Mouse (Mus musculus) embryonic facial prominence, embryonic 11.5 days (tissue): Measurements from ENCODE around the gene Rpe65. TPM values are rescaled to one million over a fixed set of nuclear protein-coding genes. Genes with fewer than 3 reads are reported as not detected.

ENCODE experiments used
- ATAC-seq: fragments of 200-750 bp; cut with Nextera tagmentation; replicated peaks from 2 replicates; pipeline ENCODE4 v1.8.0; 2017; ENCODE audit warnings: low read depth; ENCODE audit not compliant: insufficient number of reproducible peaks, low FRiP score, low TSS enrichment
- DNase-seq: peaks from one replicate; pipeline ENCODE4 v3.0.0-alpha.2; 2015; ENCODE audit warnings: low spot score
- H3K27ac ChIP-seq: fragments of 300-500 bp; sonication (generic); replicated peaks from 2 replicates; pipeline ENCODE4 v1.5.1; 2014; ENCODE audit warnings: mild to moderate bottlenecking, low read depth, low read length, control low read depth
- H3K27me3 ChIP-seq: fragments of 300-500 bp; sonication (generic); 2 replicates; pipeline ENCODE4 v1.6.1; 2014; ENCODE audit warnings: mild to moderate bottlenecking, low read length, moderate library complexity, mixed read lengths; ENCODE audit not compliant: control insufficient read depth, insufficient read depth
- H3K36me3 ChIP-seq: fragments of 300-500 bp; sonication (generic); replicated peaks from 2 replicates; pipeline ENCODE4 v1.6.1; 2014; ENCODE audit warnings: low read depth, mild to moderate bottlenecking, low read length, moderate library complexity, mixed read lengths; ENCODE audit not compliant: control insufficient read depth, insufficient read depth
- H3K4me1 ChIP-seq: fragments of 300-500 bp; sonication (generic); 2 replicates; pipeline ENCODE4 v1.6.1; 2014; ENCODE audit warnings: low read length, mixed read lengths; ENCODE audit not compliant: control insufficient read depth, insufficient read depth
- H3K4me2 ChIP-seq: fragments of 300-500 bp; sonication (generic); 2 replicates; pipeline ENCODE4 v1.6.1; 2014; ENCODE audit warnings: low read depth, mild to moderate bottlenecking, control low read depth, low read length, moderate library complexity
- H3K4me3 ChIP-seq: fragments of 300-500 bp; sonication (generic); 2 replicates; pipeline ENCODE4 v1.5.1; 2014; ENCODE audit warnings: low read depth, low read length, control low read depth
- H3K9ac ChIP-seq: fragments of 300-500 bp; sonication (generic); replicated peaks from 2 replicates; pipeline ENCODE4 v1.6.1; 2014; ENCODE audit warnings: mild to moderate bottlenecking, control low read depth, low read length
- H3K9me3 ChIP-seq: fragments of 300-500 bp; sonication (generic); replicated peaks from 2 replicates; pipeline ENCODE4 v1.6.1; 2016; ENCODE audit warnings: mild to moderate bottlenecking, low read length, inconsistent platforms, mixed read lengths; ENCODE audit not compliant: control insufficient read depth
- WGBS: fragments of 180-500 bp; shearing (Covaris S2); extraction: QIAGEN DNeasy Blood & Tissue Kit; methylation state at CpG from one replicate; pipeline ENCODE4 v1.1.7; 2014; 5-methylcytosine and 5-hydroxymethylcytosine counted together
- polyA plus RNA-seq: library from polyadenylated mRNA; unstranded; fragments of >200 nt; fragmentation: Nextera tagmentation; extraction: Ambion mirVana; gene quantifications from 2 replicates; pipeline ENCODE4 v1.2.1, GENCODE M21; 2014

Rpe65 gene
- not detected in 2 replicates for polyA plus RNA-seq

- Histone ChIP-seq H3K4me1 (no peaks in the 10 kb centered on the region), H3K9me3 (no peaks in the 10 kb centered on the region), H3K27me3 (no peaks in the 10 kb centered on the region), H3K4me3 (no peak within 1 kb of the TSS), H3K36me3 (no peaks in the 10 kb centered on the region), H3K27ac (no peak within 1 kb of the TSS), H3K4me2 (no peak within 1 kb of the TSS), H3K9ac (no peak within 1 kb of the TSS)
- DNase-seq: no peak
- 71% methylated on average over 1 of the region's 1 CpGs for WGBS
- no peak for ATAC-seq
Observed at GRCm38 (mm10) chr3:159598875-159599274, at the start of gene Rpe65. TSS of gene Rpe65 (plus strand) at chr3:159599175.

DNA sequence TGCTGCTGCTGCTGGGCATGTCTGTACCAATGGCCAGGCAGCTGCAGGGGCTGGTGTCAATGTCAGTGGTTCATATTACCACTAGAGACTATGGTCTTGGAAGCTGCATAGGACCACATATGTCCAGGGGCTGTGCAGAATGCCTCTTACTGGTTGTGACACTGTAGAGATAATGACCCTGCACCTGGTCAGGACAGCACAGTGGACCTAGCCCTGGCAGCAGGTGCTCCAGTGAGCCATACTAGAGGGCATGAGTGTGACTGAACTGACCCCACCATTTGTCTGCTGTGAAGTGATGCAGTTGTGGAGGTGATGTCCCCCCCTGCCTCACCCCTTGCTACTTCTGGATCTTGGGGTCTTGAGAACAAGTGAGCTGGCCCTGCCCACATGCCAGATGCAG is 48.8 kb upstream of the Rpe65 start:
- H3K27me3 ChIP-seq: no peaks in the 10 kb centered on the region
- no peak overlapping the region for H3K4me3 ChIP-seq
- no peak overlapping the region for H3K4me2 ChIP-seq
- ATAC-seq: no peak
- H3K9me3 ChIP-seq: no peaks in the 10 kb centered on the region
- H3K9ac ChIP-seq: no peak overlapping the region
- no peaks in the 10 kb centered on the region for H3K4me1 ChIP-seq
- DNase-seq: no peak
- H3K36me3 ChIP-seq: no peaks in the 10 kb centered on the region
- no peak overlapping the region for H3K27ac ChIP-seq

DNA sequence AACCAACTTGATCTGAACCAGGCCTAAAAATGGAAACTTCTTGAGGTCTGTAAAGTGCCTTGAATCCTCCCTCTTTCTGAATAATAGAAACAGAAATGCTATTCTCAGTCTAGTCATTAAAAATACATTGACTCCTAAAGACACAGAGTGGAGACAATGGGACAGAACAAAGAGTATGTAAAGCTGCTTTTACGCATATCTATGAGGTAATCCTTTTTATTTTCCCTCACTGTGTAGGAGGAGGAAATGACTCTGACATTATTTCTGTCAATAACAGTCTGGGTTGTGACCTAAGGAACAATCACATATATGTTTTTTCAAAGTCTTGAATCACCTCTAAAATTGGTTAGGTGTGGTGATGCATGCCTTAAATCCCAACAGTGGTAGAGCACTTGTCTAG is 16.0 kb downstream of the Rpe65 start:
- ATAC-seq: no peak
- H3K4me2 ChIP-seq: no peak overlapping the region
- 94% methylated on average over 1 of the region's 1 CpGs for WGBS
- H3K9me3 ChIP-seq: no peaks in the 10 kb centered on the region
- no peaks in the 10 kb centered on the region for H3K4me1 ChIP-seq
- H3K4me3 ChIP-seq: no peak overlapping the region
- H3K27ac ChIP-seq: no peak overlapping the region
- no peaks in the 10 kb centered on the region for H3K27me3 ChIP-seq
- no peak overlapping the region for H3K9ac ChIP-seq
- no peaks in the 10 kb centered on the region for H3K36me3 ChIP-seq
- DNase-seq: no peak

DNA sequence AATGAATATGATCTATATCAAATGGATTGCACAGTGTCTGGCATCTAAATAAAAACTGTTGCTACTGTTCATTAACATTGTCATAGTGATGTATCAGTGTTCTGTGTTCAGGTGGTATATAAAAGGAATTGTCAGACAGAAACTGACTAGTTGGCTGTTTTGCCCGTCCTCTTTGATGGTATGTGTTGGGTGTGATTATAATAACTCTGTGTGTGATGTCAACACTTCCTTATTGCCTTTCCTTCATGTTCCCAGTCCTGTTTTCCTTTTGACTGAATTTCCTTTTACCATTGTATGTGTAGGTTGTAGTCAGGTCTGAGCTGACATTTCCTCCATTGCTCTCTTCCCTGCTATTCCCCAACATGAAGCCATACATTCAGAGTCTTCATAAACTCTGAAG is 22.1 kb downstream of the Rpe65 start:
- H3K36me3 ChIP-seq: no peaks in the 10 kb centered on the region
- H3K27me3 ChIP-seq: no peaks in the 10 kb centered on the region
- H3K4me2 ChIP-seq: no peak overlapping the region
- 64% methylated on average over 1 of the region's 1 CpGs for WGBS
- ATAC-seq (no peak), DNase-seq (no peak)
- no peak overlapping the region for H3K9ac ChIP-seq
- H3K9me3 ChIP-seq: no peaks in the 10 kb centered on the region
- no peak overlapping the region for H3K27ac ChIP-seq
- H3K4me3 ChIP-seq: no peak overlapping the region
- H3K4me1 ChIP-seq: no peaks in the 10 kb centered on the region

DNA sequence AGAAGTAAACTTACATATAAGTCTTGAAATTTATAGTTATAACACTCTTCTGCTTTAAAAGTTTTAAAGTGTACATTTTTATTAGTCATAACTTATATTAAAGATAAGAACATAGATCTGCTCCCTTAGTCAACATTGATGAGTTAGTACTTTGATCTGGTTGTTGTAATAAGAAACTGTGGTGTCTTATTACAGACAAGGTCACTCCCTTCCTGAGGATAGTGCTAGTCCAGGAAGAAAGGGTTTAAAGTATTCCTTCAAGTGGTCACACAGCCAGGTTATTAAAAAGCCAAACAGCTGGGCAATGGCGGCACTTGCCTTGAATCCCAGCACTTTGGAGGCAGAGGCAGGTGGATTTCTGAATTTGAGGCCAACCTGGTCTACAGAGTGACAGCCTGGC is 25.0 kb downstream of the Rpe65 start:
- 81% methylated on average over 1 of the region's 1 CpGs for WGBS
- ATAC-seq: no peak

GRCm38 (mm10) chr3:159660741-159661140 is 61.8 kb downstream of the Rpe65 start:
- H3K4me1 ChIP-seq: no peaks in the 10 kb centered on the region
- H3K9me3 ChIP-seq: no peaks in the 10 kb centered on the region
- H3K36me3 ChIP-seq: no peaks in the 10 kb centered on the region
- ATAC-seq: no peak
- no peak overlapping the region for H3K9ac ChIP-seq
- no peak overlapping the region for H3K4me2 ChIP-seq
- no peak overlapping the region for H3K27ac ChIP-seq
- DNase-seq: no peak
- no peak overlapping the region for H3K4me3 ChIP-seq
- 80% methylated on average over 1 of the region's 1 CpGs for WGBS
- H3K27me3 ChIP-seq: no peaks in the 10 kb centered on the region

More for the DNA sequence above, 25.0 kb downstream of the Rpe65 start:
- H3K27me3 ChIP-seq: no peaks in the 10 kb centered on the region
- no peaks in the 10 kb centered on the region for H3K36me3 ChIP-seq
- no peaks in the 10 kb centered on the region for H3K9me3 ChIP-seq
- DNase-seq: no peak
- H3K4me2 ChIP-seq: no peak overlapping the region
- no peak overlapping the region for H3K4me3 ChIP-seq
- H3K27ac ChIP-seq: no peak overlapping the region
- no peak overlapping the region for H3K9ac ChIP-seq
- H3K4me1 ChIP-seq: no peaks in the 10 kb centered on the region

DNA sequence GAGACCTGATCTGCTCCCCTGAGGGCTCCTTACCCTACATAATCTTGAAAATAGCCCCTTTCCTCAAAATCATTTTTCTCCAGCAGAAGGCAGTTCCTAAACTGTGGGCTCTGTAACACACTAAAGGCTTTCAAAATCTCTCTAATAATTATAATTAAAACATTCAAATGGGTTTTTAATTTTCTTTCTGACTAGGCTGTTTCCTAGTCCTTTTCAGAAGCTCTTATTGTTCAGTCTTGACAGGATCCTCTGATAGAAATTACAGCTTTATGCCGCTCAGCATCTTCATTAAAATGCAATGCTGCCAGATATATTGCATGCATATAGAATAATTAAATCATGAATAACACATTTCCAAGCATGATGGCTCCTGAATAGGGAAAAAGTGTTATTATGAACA is 64.4 kb downstream of the Rpe65 start:
- WGBS: 86% methylated on average over 1 of the region's 1 CpGs
- Histone ChIP-seq H3K4me1 (no peaks in the 10 kb centered on the region), H3K9ac (no peak overlapping the region), H3K27ac (no peak overlapping the region), H3K36me3 (no peaks in the 10 kb centered on the region), H3K4me3 (no peak overlapping the region), H3K4me2 (no peak overlapping the region), H3K9me3 (no peaks in the 10 kb centered on the region), H3K27me3 (no peaks in the 10 kb centered on the region)
- ATAC-seq (no peak), DNase-seq (no peak)
